Mouse (Mus musculus) hindbrain, embryonic 10.5 days (tissue): ENCODE results near the gene 3110082I17Rik. TPM values are rescaled to one million over a fixed set of nuclear protein-coding genes. Genes with fewer than 3 reads are reported as not detected.
"Not testable (repeated sequence)": the region's sequence is repeated elsewhere in the genome, so short reads cannot be mapped to it uniquely, and the experiment has no call there.

Source experiments
- DNase-seq: peaks from one replicate; pipeline ENCODE4 v3.0.0-alpha.2; 2017; ENCODE audit warnings: low spot score
- H3K27ac ChIP-seq: fragments of 300-500 bp; sonication (generic); 2 replicates; pipeline ENCODE4 v1.5.1; 2016; ENCODE audit warnings: mild to moderate bottlenecking, moderate library complexity
- H3K27me3 ChIP-seq: fragments of 300-500 bp; sonication (generic); 2 replicates; pipeline ENCODE4 v1.6.1; 2016; ENCODE audit warnings: mild to moderate bottlenecking; ENCODE audit not compliant: poor library complexity, insufficient read depth, severe bottlenecking
- H3K36me3 ChIP-seq: fragments of 300-500 bp; sonication (generic); 2 replicates; pipeline ENCODE4 v1.6.1; 2016; ENCODE audit warnings: mild to moderate bottlenecking, moderate library complexity
- H3K4me1 ChIP-seq: fragments of 300-500 bp; sonication (generic); replicated peaks from 2 replicates; pipeline ENCODE4 v1.6.1; 2016; ENCODE audit warnings: mild to moderate bottlenecking
- H3K4me3 ChIP-seq: fragments of 300-500 bp; sonication (generic); 2 replicates; pipeline ENCODE4 v1.5.1; 2016; ENCODE audit warnings: mild to moderate bottlenecking, moderate library complexity
- H3K9me3 ChIP-seq: fragments of 300-500 bp; sonication (generic); 2 replicates; pipeline ENCODE4 v1.6.1; 2016; ENCODE audit warnings: mild to moderate bottlenecking, moderate library complexity
- WGBS: fragments of 180-500 bp; shearing (Covaris S2); methylation state at CpG from one replicate; pipeline ENCODE4 v1.1.7; 2016; 5-methylcytosine and 5-hydroxymethylcytosine counted together
- polyA plus RNA-seq: library from polyadenylated mRNA; unstranded; fragments of >200 nt; fragmentation: Nextera tagmentation; extraction: Ambion mirVana; gene quantifications from 2 replicates; pipeline ENCODE4 v1.2.1, GENCODE M21; 2016

Gene 3110082I17Rik
- polyA plus RNA-seq, 1 experiment from 2014 or later, result 49.1 TPM

GRCm38 (mm10) chr5:139397359-139397916, 62.9 kb downstream of the 3110082I17Rik start:
- Histone ChIP-seq H3K36me3 (0 out of 2 replicates have a peak, but pooled peaks cover 6% of the 10 kb centered on the region), H3K4me1 (peaks cover 22% of the 10 kb centered on the region; the same call in 1 of the 2 replicates), H3K27ac (no peak overlapping the region), H3K9me3 (no peaks in the 10 kb centered on the region), H3K4me3 (no peak overlapping the region), H3K27me3 (no peaks in the 10 kb centered on the region)
- WGBS, result 89% methylated on average over 4 of the region's 4 CpGs
- DNase-seq, result no peak

GRCm38 (mm10) chr5:139395528-139395927, 64.8 kb downstream of the 3110082I17Rik start:
- no peaks in the 10 kb centered on the region for H3K9me3 ChIP-seq
- no peak overlapping the region for H3K4me3 ChIP-seq
- H3K27ac ChIP-seq, result 0 out of 2 replicates have a peak overlapping the region, but pooled peaks have one; percentile 45
- 0 out of 2 replicates have a peak, but pooled peaks cover 8% of the 10 kb centered on the region for H3K36me3 ChIP-seq
- no peak for DNase-seq
- peaks cover 34% of the 10 kb centered on the region for H3K4me1 ChIP-seq
- WGBS, result 95% methylated on average over 4 of the region's 4 CpGs
- H3K27me3 ChIP-seq, result no peaks in the 10 kb centered on the region

GRCm38 (mm10) chr5:139394399-139394798, 65.9 kb downstream of the 3110082I17Rik start:
- Histone ChIP-seq H3K4me1 (peaks cover 42% of the 10 kb centered on the region), H3K27me3 (no peaks in the 10 kb centered on the region), H3K9me3 (no peaks in the 10 kb centered on the region), H3K4me3 (no peak overlapping the region), H3K27ac (no peak overlapping the region), H3K36me3 (0 out of 2 replicates have a peak, but pooled peaks cover 8% of the 10 kb centered on the region)
- WGBS, result 76% methylated on average over 7 of the region's 7 CpGs
- DNase-seq, result no peak

GRCm38 (mm10) chr5:139393197-139393588, 67.1 kb downstream of the 3110082I17Rik start:
- no peak for DNase-seq
- H3K9me3 ChIP-seq, result no peaks in the 10 kb centered on the region
- 0 out of 2 replicates have a peak, but pooled peaks cover 8% of the 10 kb centered on the region for H3K36me3 ChIP-seq
- H3K27me3 ChIP-seq, result no peaks in the 10 kb centered on the region
- peaks cover 47% of the 10 kb centered on the region for H3K4me1 ChIP-seq
- H3K4me3 ChIP-seq, result no peak overlapping the region
- peak overlapping the region; percentile 40; the same call in 1 of the 2 replicates for H3K27ac ChIP-seq
- WGBS, result 89% methylated on average over 16 of the region's 16 CpGs

- Histone ChIP-seq H3K4me3 (no peak overlapping the region), H3K27me3 (no peaks in the 10 kb centered on the region), H3K4me1 (peaks cover 51% of the 10 kb centered on the region), H3K9me3 (no peaks in the 10 kb centered on the region), H3K27ac (0 out of 2 replicates have a peak overlapping the region, but pooled peaks have one; percentile 40), H3K36me3 (0 out of 2 replicates have a peak, but pooled peaks cover 8% of the 10 kb centered on the region)
- DNase-seq, result no peak
- WGBS, result 94% methylated on average over 37 of the region's 37 CpGs
Observed at GRCm38 (mm10) chr5:139392219-139393196, 67.8 kb downstream of the 3110082I17Rik start.

- Histone ChIP-seq H3K36me3 (0 out of 2 replicates have a peak, but pooled peaks cover 8% of the 10 kb centered on the region), H3K9me3 (no peaks in the 10 kb centered on the region), H3K4me3 (peak overlapping the region; percentile 9; the same call in 1 of the 2 replicates), H3K4me1 (peaks cover 53% of the 10 kb centered on the region), H3K27me3 (no peaks in the 10 kb centered on the region), H3K27ac (peak overlapping the region; percentile 64)
- 85% methylated on average over 11 of the region's 11 CpGs for WGBS
- no peak for DNase-seq
Observed at GRCm38 (mm10) chr5:139391309-139391990, 68.9 kb downstream of the 3110082I17Rik start.

- not testable (repeated sequence) for H3K9me3 ChIP-seq, H3K27me3 ChIP-seq, DNase-seq, H3K36me3 ChIP-seq
- Histone ChIP-seq H3K27ac (peak overlapping the region; percentile 83), H3K4me1 (peaks cover 59% of the 10 kb centered on the region), H3K4me3 (peak overlapping the region; percentile 9; the same call in 1 of the 2 replicates)
- WGBS, result 73% methylated on average over 5 of the region's 5 CpGs
Observed at GRCm38 (mm10) chr5:139390324-139391119, 69.8 kb downstream of the 3110082I17Rik start.

GRCm38 (mm10) chr5:139389676-139390061, 70.7 kb downstream of the 3110082I17Rik start:
- Histone ChIP-seq H3K9me3 (no peaks in the 10 kb centered on the region), H3K4me1 (peaks cover 66% of the 10 kb centered on the region), H3K27ac (peak overlapping the region; percentile 83), H3K4me3 (no peak overlapping the region), H3K36me3 (0 out of 2 replicates have a peak, but pooled peaks cover 8% of the 10 kb centered on the region), H3K27me3 (no peaks in the 10 kb centered on the region)
- WGBS, result 60% methylated on average over 6 of the region's 6 CpGs
- DNase-seq, result no peak

- DNase-seq, result no peak
- Histone ChIP-seq H3K4me1 (peaks cover 69% of the 10 kb centered on the region), H3K27ac (peak overlapping the region; percentile 83), H3K9me3 (no peaks in the 10 kb centered on the region), H3K36me3 (0 out of 2 replicates have a peak, but pooled peaks cover 8% of the 10 kb centered on the region), H3K27me3 (no peaks in the 10 kb centered on the region), H3K4me3 (no peak overlapping the region)
- WGBS, result 74% methylated on average over 17 of the region's 17 CpGs
Observed at GRCm38 (mm10) chr5:139388694-139389675, 71.3 kb downstream of the 3110082I17Rik start.

- H3K36me3 ChIP-seq, result 0 out of 2 replicates have a peak, but pooled peaks cover 8% of the 10 kb centered on the region
- H3K27ac ChIP-seq, result peak overlapping the region; percentile 76
- DNase-seq, result no peak
- no peaks in the 10 kb centered on the region for H3K27me3 ChIP-seq
- H3K4me1 ChIP-seq, result peaks cover 68% of the 10 kb centered on the region
- no peaks in the 10 kb centered on the region for H3K9me3 ChIP-seq
- no peak overlapping the region for H3K4me3 ChIP-seq
- 81% methylated on average over 4 of the region's 4 CpGs for WGBS
Observed at GRCm38 (mm10) chr5:139388195-139388570, 72.1 kb downstream of the 3110082I17Rik start.
